Mouse (Mus musculus) midbrain, embryonic 14.5 days (tissue): ENCODE results near the gene Camta1. TPM values are rescaled to one million over a fixed set of nuclear protein-coding genes. Genes with fewer than 3 reads are reported as not detected.
A peak's percentile ranks its signal among the peaks of the same experiment; 100 is the strongest.

Source experiments
- ATAC-seq: fragments of 200-750 bp; cut with Nextera tagmentation; 2 replicates; pipeline ENCODE4 v1.8.0; 2017; ENCODE audit warnings: moderate number of reproducible peaks, moderate library complexity; ENCODE audit not compliant: low FRiP score, low TSS enrichment
- DNase-seq: peaks from one replicate; pipeline ENCODE4 v3.0.0-alpha.2; 2015
- H3K27ac ChIP-seq: fragments of 300-500 bp; sonication (generic); replicated peaks from 2 replicates; pipeline ENCODE4 v1.5.1; 2014; ENCODE audit warnings: mild to moderate bottlenecking, low read depth, low read length, moderate library complexity
- H3K27me3 ChIP-seq: fragments of 300-500 bp; sonication (generic); 2 replicates; pipeline ENCODE4 v1.6.1; 2014; ENCODE audit warnings: low read length, control low read depth, mixed read lengths; ENCODE audit not compliant: control insufficient read depth, insufficient read depth
- H3K36me3 ChIP-seq: fragments of 300-500 bp; sonication (generic); 2 replicates; pipeline ENCODE4 v1.6.1; 2014; ENCODE audit warnings: low read length, control low read depth; ENCODE audit not compliant: control insufficient read depth, insufficient read depth
- H3K4me1 ChIP-seq: fragments of 300-500 bp; sonication (generic); 2 replicates; pipeline ENCODE4 v1.6.1; 2014; ENCODE audit warnings: mild to moderate bottlenecking, antibody characterized with exemption, low read length, control low read depth; ENCODE audit not compliant: control insufficient read depth, insufficient read depth
- H3K4me2 ChIP-seq: fragments of 300-500 bp; sonication (generic); 2 replicates; pipeline ENCODE4 v1.6.1; 2014; ENCODE audit warnings: mild to moderate bottlenecking, low read length, moderate library complexity
- H3K4me3 ChIP-seq: fragments of 300-500 bp; sonication (generic); replicated peaks from 2 replicates; pipeline ENCODE4 v1.5.1; 2014; ENCODE audit warnings: low read depth, low read length
- H3K9ac ChIP-seq: fragments of 300-500 bp; sonication (generic); replicated peaks from 2 replicates; pipeline ENCODE4 v1.6.1; 2014; ENCODE audit warnings: mild to moderate bottlenecking, low read length, moderate library complexity
- H3K9me3 ChIP-seq: fragments of 300-500 bp; sonication (generic); 2 replicates; pipeline ENCODE4 v1.6.1; 2016; ENCODE audit warnings: low read length, control low read depth, mixed read lengths; ENCODE audit not compliant: control insufficient read depth
- WGBS: fragments of 180-500 bp; shearing (Covaris S2); extraction: QIAGEN DNeasy Blood & Tissue Kit; methylation state at CpG from one replicate; pipeline ENCODE4 v1.1.7; 2014; 5-methylcytosine and 5-hydroxymethylcytosine counted together
- polyA plus RNA-seq: library from polyadenylated mRNA; unstranded; fragments of >200 nt; fragmentation: Nextera tagmentation; extraction: Ambion mirVana; gene quantifications from 2 replicates; pipeline ENCODE4 v1.2.1, GENCODE M21; 2014

Gene Camta1
- polyA plus RNA-seq, 1 experiment from 2014 or later: 157 TPM

GRCm38 (mm10) chr4:151730037-151730759, 131.5 kb downstream of the Camta1 start:
- ATAC-seq (no peak), DNase-seq (no peak)
- Histone ChIP-seq H3K36me3 (no peaks in the 10 kb centered on the region), H3K27ac (no peak overlapping the region), H3K27me3 (no peaks in the 10 kb centered on the region), H3K4me3 (no peak overlapping the region), H3K9ac (no peak overlapping the region), H3K4me1 (no peaks in the 10 kb centered on the region), H3K4me2 (no peak overlapping the region), H3K9me3 (no peaks in the 10 kb centered on the region)
- WGBS: 73% methylated on average over 4 of the region's 4 CpGs

- WGBS: 83% methylated on average over 4 of the region's 4 CpGs
- Histone ChIP-seq H3K27ac (no peak overlapping the region), H3K9ac (no peak overlapping the region), H3K9me3 (no peaks in the 10 kb centered on the region), H3K36me3 (no peaks in the 10 kb centered on the region), H3K4me1 (no peaks in the 10 kb centered on the region), H3K4me3 (no peak overlapping the region), H3K27me3 (no peaks in the 10 kb centered on the region), H3K4me2 (no peak overlapping the region)
- ATAC-seq (no peak), DNase-seq (no peak)
Observed at GRCm38 (mm10) chr4:151729116-151729515, 132.6 kb downstream of the Camta1 start.

DNA sequence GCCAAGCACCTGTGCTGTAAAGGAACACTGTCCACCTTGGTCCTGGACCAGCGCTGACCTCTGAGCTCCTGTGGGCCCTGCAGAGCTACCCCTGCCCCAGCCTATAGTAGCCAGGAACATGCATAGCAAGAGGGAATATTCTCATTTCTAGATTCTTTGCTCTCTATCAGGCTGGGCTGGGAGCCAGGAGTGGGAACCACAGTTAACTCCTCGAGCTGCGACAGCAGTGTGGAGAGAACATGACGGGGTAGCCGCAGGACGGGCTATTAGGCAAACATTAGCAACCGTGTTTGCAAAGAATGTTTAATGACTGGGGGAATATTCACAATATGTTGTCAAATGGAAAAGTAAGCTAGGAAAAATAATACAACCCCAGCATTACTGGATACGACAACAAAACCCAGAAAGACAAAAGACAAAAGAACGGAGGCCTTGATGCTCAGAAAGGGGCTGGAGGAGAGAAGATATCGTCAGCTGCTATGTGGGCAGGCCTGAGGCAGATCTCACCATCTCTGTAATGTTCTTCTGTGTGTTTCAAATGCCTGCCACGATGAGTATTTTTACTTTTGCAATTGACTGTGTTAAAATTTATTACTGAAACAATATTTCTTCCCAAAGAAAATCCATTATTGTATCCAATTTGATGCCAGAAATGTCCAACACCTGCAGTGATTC, 133.1 kb downstream of the Camta1 start:
- H3K4me1 ChIP-seq: no peaks in the 10 kb centered on the region
- H3K9me3 ChIP-seq: no peaks in the 10 kb centered on the region
- 78% methylated on average over 11 of the region's 11 CpGs for WGBS
- H3K36me3 ChIP-seq: no peaks in the 10 kb centered on the region
- no peak overlapping the region for H3K4me3 ChIP-seq
- ATAC-seq (no peak), DNase-seq (no peak)
- no peak overlapping the region for H3K9ac ChIP-seq
- H3K4me2 ChIP-seq: no peak overlapping the region
- H3K27me3 ChIP-seq: no peaks in the 10 kb centered on the region
- H3K27ac ChIP-seq: no peak overlapping the region; the same call in 1 of the 2 replicates

GRCm38 (mm10) chr4:151726396-151726795, 135.3 kb downstream of the Camta1 start:
- no peak overlapping the region for H3K27ac ChIP-seq
- WGBS: 30% methylated on average over 2 of the region's 2 CpGs

GRCm38 (mm10) chr4:151724897-151725296, 136.8 kb downstream of the Camta1 start:
- ATAC-seq (no peak), DNase-seq (no peak)
- H3K9me3 ChIP-seq: no peaks in the 10 kb centered on the region
- no peaks in the 10 kb centered on the region for H3K27me3 ChIP-seq
- H3K9ac ChIP-seq: no peak overlapping the region
- H3K36me3 ChIP-seq: no peaks in the 10 kb centered on the region
- no peak overlapping the region for H3K4me2 ChIP-seq
- H3K4me3 ChIP-seq: no peak overlapping the region
- H3K27ac ChIP-seq: no peak overlapping the region
- 0 out of 2 replicates have a peak, but pooled peaks cover 6% of the 10 kb centered on the region for H3K4me1 ChIP-seq

More at GRCm38 (mm10) chr4:151726396-151726795, 135.3 kb downstream of the Camta1 start:
- Histone ChIP-seq H3K9me3 (no peaks in the 10 kb centered on the region), H3K4me2 (no peak overlapping the region), H3K4me3 (no peak overlapping the region), H3K9ac (no peak overlapping the region), H3K36me3 (no peaks in the 10 kb centered on the region), H3K27me3 (no peaks in the 10 kb centered on the region), H3K4me1 (no peaks in the 10 kb centered on the region)
- ATAC-seq: no peak
- no peak for DNase-seq

- Histone ChIP-seq H3K27me3 (no peaks in the 10 kb centered on the region), H3K9ac (no peak overlapping the region), H3K4me2 (no peak overlapping the region), H3K9me3 (no peaks in the 10 kb centered on the region), H3K27ac (no peak overlapping the region), H3K4me1 (peaks cover 14% of the 10 kb centered on the region; the same call in 1 of the 2 replicates), H3K4me3 (no peak overlapping the region), H3K36me3 (no peaks in the 10 kb centered on the region)
- WGBS: 77% methylated on average over 15 of the region's 15 CpGs
- no peak for ATAC-seq
- DNase-seq: no peak
Observed at GRCm38 (mm10) chr4:151720722-151721467, 140.8 kb downstream of the Camta1 start.

DNA sequence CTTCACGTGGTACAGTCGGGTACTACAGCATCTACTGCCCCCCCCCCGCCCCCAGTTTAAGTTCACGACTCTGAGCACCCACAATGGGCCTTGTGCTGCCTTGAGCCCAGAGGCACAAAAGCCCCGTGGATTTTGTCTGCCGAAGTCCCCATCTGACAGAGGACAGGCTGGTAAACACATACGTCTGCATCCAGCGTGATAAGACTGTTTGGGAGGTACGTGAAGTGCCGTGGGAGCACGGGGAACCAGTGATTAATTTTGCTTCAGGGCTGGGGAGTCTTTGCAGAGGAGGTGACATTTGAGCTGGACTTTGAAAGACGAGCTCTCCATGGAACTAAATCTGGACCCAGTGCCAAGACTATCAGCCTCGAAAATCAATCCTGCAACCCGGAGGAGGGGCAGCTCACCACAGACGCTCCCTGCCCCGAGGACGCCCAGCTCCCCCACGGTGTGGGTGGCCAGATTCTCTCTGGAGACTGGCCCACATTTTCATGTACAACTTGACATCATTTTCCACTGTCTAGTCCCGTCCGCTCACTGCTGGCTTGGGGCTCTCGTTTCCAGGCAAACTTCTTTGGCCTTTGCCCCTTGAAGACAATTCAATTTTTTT, 142.7 kb downstream of the Camta1 start:
- Histone ChIP-seq H3K27me3 (no peaks in the 10 kb centered on the region), H3K9me3 (no peaks in the 10 kb centered on the region), H3K36me3 (no peaks in the 10 kb centered on the region), H3K9ac (no peak overlapping the region), H3K4me1 (peaks cover 18% of the 10 kb centered on the region; the same call in 1 of the 2 replicates), H3K27ac (no peak overlapping the region), H3K4me3 (no peak overlapping the region), H3K4me2 (no peak overlapping the region)
- DNase-seq: no peak
- 49% methylated on average over 21 of the region's 21 CpGs for WGBS
- no peak for ATAC-seq

DNA sequence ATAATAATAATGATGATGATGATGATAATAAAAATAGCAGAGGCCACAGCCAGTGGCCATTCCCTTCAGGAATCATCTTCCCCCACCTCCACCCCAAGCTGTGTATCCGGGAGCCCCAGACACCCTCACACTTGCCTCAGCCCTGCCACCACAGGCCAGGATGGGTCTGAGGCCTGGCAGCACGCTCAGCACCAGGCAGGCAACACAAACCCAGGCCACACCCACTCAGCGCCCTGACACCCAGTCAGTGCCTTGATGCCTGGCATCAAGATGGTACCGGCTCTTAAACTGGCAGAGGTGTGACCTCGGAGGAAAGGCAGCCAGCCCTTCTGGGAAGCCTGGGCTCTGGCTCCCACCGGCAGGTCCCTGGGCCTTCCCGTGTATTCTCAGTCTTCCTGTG, 143.8 kb downstream of the Camta1 start:
- H3K4me3 ChIP-seq: no peak overlapping the region
- H3K27ac ChIP-seq: 0 out of 2 replicates have a peak overlapping the region, but pooled peaks have one; percentile 26
- no peaks in the 10 kb centered on the region for H3K9me3 ChIP-seq
- no peak overlapping the region for H3K4me2 ChIP-seq
- peaks cover 28% of the 10 kb centered on the region for H3K4me1 ChIP-seq
- no peak for DNase-seq
- H3K9ac ChIP-seq: no peak overlapping the region
- H3K36me3 ChIP-seq: no peaks in the 10 kb centered on the region
- 70% methylated on average over 7 of the region's 7 CpGs for WGBS
- no peaks in the 10 kb centered on the region for H3K27me3 ChIP-seq
- no peak for ATAC-seq
